In genomic region chr10:71225894-71226293, GRCm38 (mm10) we compare ENCODE assay signal across 9 mouse cellular contexts. TPM values are rescaled to one million over a fixed set of nuclear protein-coding genes. Genes with fewer than 3 reads are reported as not detected.
A peak's percentile ranks its signal among the peaks of the same experiment; 100 is the strongest.
DNase-seq lines count a peak whose midpoint lies in the region; ATAC-seq and TF ChIP-seq lines count a peak whose summit lies in the region.
"Had no signal": no experiment of that assay in that cellular context is flagged by ENCODE, and none has a peak within 500 bp of the region (broad histone marks: within the 10 kb centered on the region; RNA-seq: fewer than 3 reads in every experiment).

No protein-coding gene starts in this region.

- DNase-seq in adrenal gland, adult 8-10 months = peak; percentile 19
- DNase-seq in embryo, embryonic 11 days = peak; percentile 79
- peak; percentile 70 to 86 for DNase-seq in heart, adult 2 months
- DNase-seq in layer of hippocampus, adult 18-20 months (ENCODE audit: low spot score in 2 of 2) = peak; percentile 77 to 92
- peak; percentile 78 for DNase-seq in ovary, postnatal 10 days (ENCODE audit: low spot score)
- DNase-seq in thymus, postnatal 14 days = peak; percentile 84

- no peak for TF ChIP-seq EP300 in heart, adult 2 months (IDR thresholded peaks at IDR 0.05; ENCODE audit: insufficient read depth, low read depth, low read length)

- ATAC-seq in CD4-positive, CD25-positive, alpha-beta regulatory T cell, adult 4 months = peak; percentile 85
- ATAC-seq in lung, embryonic 16.5 days (ENCODE audit: low read depth) = peak; percentile 56; the same call in 1 of the 2 replicates

- H3K79me2 ChIP-seq in heart, adult 2 months (replicated peaks; ENCODE audit: control insufficient read depth, insufficient read depth, low read length) = no peaks in the 10 kb centered on the region

- H3K36me3 ChIP-seq in heart, adult 2 months (ENCODE audit: control insufficient read depth, insufficient read depth, low read length) = peaks cover 3% of the 10 kb centered on the region; the same call in 1 of the 2 replicates
- peaks cover 35% of the 10 kb centered on the region for H3K36me3 ChIP-seq in lung, embryonic 16.5 days (ENCODE audit: control insufficient read depth, insufficient read depth, low read length)

- H3K4me2 ChIP-seq in lung, embryonic 16.5 days (ENCODE audit: low read depth, low read length) = no peak overlapping the region
- H3K4me2 ChIP-seq: heart, embryonic 15.5 days had no signal

- TF ChIP-seq CTCF in heart, adult 2 months (IDR thresholded peaks at IDR 0.05) = peak; percentile 93

- no peak for TF ChIP-seq POLR2A in heart, adult 2 months (IDR thresholded peaks at IDR 0.05; ENCODE audit: insufficient read depth, low read depth, low read length)

- no peaks in the 10 kb centered on the region for H3K27me3 ChIP-seq in heart, adult 2 months (ENCODE audit: control insufficient read depth, insufficient read depth, low read length)
- H3K27me3 ChIP-seq in lung, embryonic 16.5 days (ENCODE audit: control insufficient read depth, insufficient read depth, low read depth, low read length) = no peaks in the 10 kb centered on the region
- H3K27me3 ChIP-seq: heart, embryonic 15.5 days had no signal

- no peak overlapping the region for H3K4me3 ChIP-seq in heart, adult 2 months
- H3K4me3 ChIP-seq in lung, embryonic 16.5 days (ENCODE audit: low read length) = no peak overlapping the region
- H3K4me3 ChIP-seq: heart, embryonic 15.5 days had no signal

- 31% methylated on average over 7 of the region's 7 CpGs for WGBS in heart, adult 2 months
- WGBS in lung, embryonic 16.5 days = 37% methylated on average over 7 of the region's 7 CpGs

- intact Hi-C loops in heart, adult 2 months (cut with DNase I) = no loop called here

- H3K9ac ChIP-seq in heart, adult 2 months (ENCODE audit: low read depth, low read length) = no peak overlapping the region
- no peak overlapping the region for H3K9ac ChIP-seq in lung, embryonic 16.5 days (ENCODE audit: low read length)
- H3K9ac ChIP-seq: heart, embryonic 15.5 days had no signal

- no peak overlapping the region for H3K27ac ChIP-seq in heart, adult 2 months
- no peak overlapping the region for H3K27ac ChIP-seq in lung, embryonic 16.5 days (ENCODE audit: low read length)
- H3K27ac ChIP-seq: heart, embryonic 15.5 days had no signal

- no peaks in the 10 kb centered on the region for H3K4me1 ChIP-seq in heart, adult 2 months (ENCODE audit: control insufficient read depth, insufficient read depth, low read length)
- no peaks in the 10 kb centered on the region for H3K4me1 ChIP-seq in lung, embryonic 16.5 days (replicated peaks; ENCODE audit: control insufficient read depth, insufficient read depth, low read length)
- H3K4me1 ChIP-seq: heart, embryonic 15.5 days had no signal

- H3K9me3 ChIP-seq in lung, embryonic 16.5 days (ENCODE audit: control insufficient read depth, low read length) = no peaks in the 10 kb centered on the region
- H3K9me3 ChIP-seq: heart, embryonic 15.5 days had no signal

RNA-seq across cellular contexts. Expression of gene Tfam, which starts 12.2 kb away (rescaled TPM):
- 10 to 100 TPM; 75.2 to 89.6 TPM for polyA plus RNA-seq in CD4-positive, CD25-positive, alpha-beta regulatory T cell, adult 4 months (2017; shearing (Covaris generic))
- 10 to 100 TPM; 45.4 to 56.1 (median 51.8) TPM for total RNA-seq in adrenal gland, adult 8-10 months (2022)
- total RNA-seq in heart, adult 2 months (2021) = 10 to 100 TPM; 61.0 to 67.5 TPM
- 8.6 and 13.1 TPM in 2 replicates for polyA plus RNA-seq in heart, adult 2 months (2012; rRNA removed)
- 10 to 100 TPM; 37.4 to 44.4 TPM for total RNA-seq in layer of hippocampus, adult 18-20 months (2021)
- 61.3 and 65.1 TPM in 2 replicates for polyA plus RNA-seq in lung, embryonic 16.5 days (2015; fragmentation: Nextera tagmentation; extraction: Ambion mirVana)

RNA-seq across cellular contexts. Expression of gene Ube2d1, which starts 59.2 kb away (rescaled TPM):
- 10 to 100 TPM; 16.6 to 22.2 TPM for polyA plus RNA-seq in CD4-positive, CD25-positive, alpha-beta regulatory T cell, adult 4 months (2017; shearing (Covaris generic))
- total RNA-seq in adrenal gland, adult 8-10 months (2022) = 10 to 100 TPM; 17.1 to 23.0 (median 21.3) TPM
- total RNA-seq in heart, adult 2 months (2021) = 10 to 100 TPM; 40.5 to 46.8 TPM
- 48.7 and 76.4 TPM in 2 replicates for polyA plus RNA-seq in heart, adult 2 months (2012; rRNA removed)
- total RNA-seq in layer of hippocampus, adult 18-20 months (2021) = 10 to 100 TPM; 49.2 TPM
- 44.0 and 55.5 TPM in 2 replicates for polyA plus RNA-seq in lung, embryonic 16.5 days (2015; fragmentation: Nextera tagmentation; extraction: Ambion mirVana)

Comparison
In these comparisons a context has a peak if more than half of its experiments do, and no peak if none do; other contexts are left out.
1. DNase-seq: peak in every context shown above with its lines; median percentile 84 in layer of hippocampus, adult 18-20 months; 84 in thymus, postnatal 14 days; 79 in embryo, embryonic 11 days; 78 in heart, adult 2 months; 78 in ovary, postnatal 10 days; 19 in adrenal gland, adult 8-10 months.